22 mouse cellular contexts compared by ENCODE assay signal in genomic region chr17:65959011-65959410, GRCm38 (mm10).
"Had no signal": no experiment of that assay in that cellular context is flagged by ENCODE, and none has a peak within 500 bp of the region (broad histone marks: within the 10 kb centered on the region; RNA-seq: fewer than 3 reads in every experiment).

No protein-coding gene starts in this region.

- H3K36me3 ChIP-seq: limb, embryonic 12.5 days; limb, embryonic 15.5 days; midbrain, embryonic 10.5 days had no signal

- H3K9me3 ChIP-seq: limb, embryonic 12.5 days; limb, embryonic 15.5 days; megakaryocyte, embryonic 14.5 days; midbrain, embryonic 10.5 days had no signal

- H3K27ac ChIP-seq: limb, embryonic 12.5 days; limb, embryonic 15.5 days; liver, embryonic 14.5 days; midbrain, embryonic 10.5 days; stomach, postnatal 0 days had no signal

- H3K4me3 ChIP-seq: limb, embryonic 12.5 days; limb, embryonic 15.5 days; megakaryocyte, embryonic 14.5 days; midbrain, embryonic 10.5 days had no signal

- DNase-seq: kidney, adult 11 months; kidney, adult 8-10 months; kidney, postnatal 10 days; left cerebral cortex, postnatal 4 days; liver, postnatal 0 days; lung, embryonic 14.5 days; lung, postnatal 36 days; midbrain, embryonic 14.5 days; right cerebral cortex, adult 18-20 months; right cerebral cortex, postnatal 14 days; right cerebral cortex, postnatal 4 days; thymus, adult 2 months; thymus, postnatal 14 days; thymus, postnatal 4 days had no signal

- ATAC-seq: liver, postnatal 0 days; lung, postnatal 0 days had no signal

- H3K9ac ChIP-seq: limb, embryonic 12.5 days; limb, embryonic 15.5 days; liver, embryonic 14.5 days; liver, postnatal 0 days; lung, embryonic 14.5 days had no signal

- H3K4me2 ChIP-seq: limb, embryonic 12.5 days; limb, embryonic 15.5 days; liver, embryonic 11.5 days; lung, embryonic 14.5 days had no signal

- H3K27me3 ChIP-seq: limb, embryonic 12.5 days; limb, embryonic 15.5 days had no signal

- H3K4me1 ChIP-seq: limb, embryonic 12.5 days; midbrain, embryonic 10.5 days had no signal
